ENCODE assay signal across 9 mouse cellular contexts in genomic region chr10:80435764-80436163, GRCm38 (mm10). TPM values are rescaled to one million over a fixed set of nuclear protein-coding genes. Genes with fewer than 3 reads are reported as not detected.
A peak's percentile ranks its signal among the peaks of the same experiment; 100 is the strongest.
DNase-seq lines count a peak whose midpoint lies in the region; ATAC-seq and TF ChIP-seq lines count a peak whose summit lies in the region.
"Had no signal": no experiment of that assay in that cellular context is flagged by ENCODE, and none has a peak within 500 bp of the region (broad histone marks: within the 10 kb centered on the region; RNA-seq: fewer than 3 reads in every experiment).

No protein-coding gene starts in this region.

- TF ChIP-seq EP300 in CH12.LX (IDR thresholded peaks at IDR 0.05; ENCODE audit: low read length), result peak; percentile 77

- no peak for TF ChIP-seq CTCF in CH12.LX (conservative IDR thresholded peaks at IDR 0.05 in 1 of 2, IDR thresholded peaks at IDR 0.05 in 1 of 2; ENCODE audit: low read depth in 2 of 2, low read length in 2 of 2)
- no peak for TF ChIP-seq CTCF in bone marrow, adult 2 months (IDR thresholded peaks at IDR 0.05; ENCODE audit: control insufficient read depth, insufficient read depth, low read length)

- DNase-seq in kidney, adult 8-10 months, result no peak
- peak; percentile 66 for DNase-seq in CH12.LX (ENCODE audit: extremely low read depth)
- peak; percentile 78 for DNase-seq in liver
- no peak for DNase-seq in frontal cortex, postnatal 25 days (ENCODE audit: low spot score in 2 of 2)
- no peak for DNase-seq in cerebellum, adult 9-11 months
- no peak for DNase-seq in forebrain, embryonic 14.5 days (ENCODE audit: low spot score)

- peak overlapping the region; percentile 23 for H3K9ac ChIP-seq in kidney, embryonic 14.5 days (ENCODE audit: low read depth, low read length)
- no peak overlapping the region; the same call in 1 of the 2 replicates for H3K9ac ChIP-seq in CH12.LX (ENCODE audit: insufficient read depth, low read depth)
- H3K9ac ChIP-seq in forebrain, embryonic 14.5 days (ENCODE audit: low read length), result no peak overlapping the region

- peaks cover 1% of the 10 kb centered on the region; the same call in 1 of the 2 replicates for H3K36me3 ChIP-seq in kidney, embryonic 14.5 days (ENCODE audit: control insufficient read depth, insufficient read depth, low read length)
- H3K36me3 ChIP-seq in CH12.LX (replicated peaks in 1 of 2; ENCODE audit: control insufficient read depth in 1 of 2, insufficient read depth in 1 of 2, low read length in 1 of 2), result peaks cover 0 to 3% of the 10 kb centered on the region in 2 experiments
- peaks cover 5% of the 10 kb centered on the region; the same call in 1 of the 2 replicates for H3K36me3 ChIP-seq in forebrain, embryonic 14.5 days (ENCODE audit: control insufficient read depth, insufficient read depth, low read length)

- no peaks in the 10 kb centered on the region for H3K27me3 ChIP-seq in kidney, embryonic 14.5 days (ENCODE audit: control insufficient read depth, insufficient read depth, low read length)
- no peaks in the 10 kb centered on the region for H3K27me3 ChIP-seq in CH12.LX (replicated peaks)
- no peaks in the 10 kb centered on the region; the same call in 1 of the 2 replicates for H3K27me3 ChIP-seq in forebrain, embryonic 14.5 days (replicated peaks; ENCODE audit: control insufficient read depth, insufficient read depth, low read length)

- no peak; the same call in 1 of the 2 replicates for TF ChIP-seq POLR2A in CH12.LX (IDR thresholded peaks at IDR 0.05; ENCODE audit: low read depth, low read length)
- TF ChIP-seq POLR2A in bone marrow, adult 2 months (IDR thresholded peaks at IDR 0.05; ENCODE audit: borderline replicate concordance, control insufficient read depth, low read depth, low read length), result no peak; the same call in 1 of the 2 replicates

- no peaks in the 10 kb centered on the region for H3K9me3 ChIP-seq in kidney, embryonic 14.5 days (ENCODE audit: control insufficient read depth, low read length)
- H3K9me3 ChIP-seq in CH12.LX (replicated peaks; ENCODE audit: low read length), result no peaks in the 10 kb centered on the region
- H3K9me3 ChIP-seq in forebrain, embryonic 14.5 days (replicated peaks; ENCODE audit: control insufficient read depth, low read length), result no peaks in the 10 kb centered on the region

- dilution Hi-C loops in CH12.LX (cut with MboI; ENCODE audit: extremely low pct_ligation_motif_present, extremely low pct_unique_long_range_greater_than_20kb, low sequenced_read_pairs), result no loop called here

- 53% methylated on average over 7 of the region's 7 CpGs for WGBS in kidney, embryonic 14.5 days
- 21% methylated on average over 7 of the region's 7 CpGs for WGBS in bone marrow, adult 2 months
- WGBS in forebrain, embryonic 14.5 days, result 31% methylated on average over 7 of the region's 7 CpGs

- no peak for TF ChIP-seq RAD21 in CH12.LX (IDR thresholded peaks at IDR 0.05; ENCODE audit: low read depth, low read length)

- no peak overlapping the region for H3K4me3 ChIP-seq in kidney, embryonic 14.5 days (ENCODE audit: low read length)
- no peak overlapping the region for H3K4me3 ChIP-seq in CH12.LX (replicated peaks in 1 of 3; ENCODE audit: low read depth in 2 of 3, low read length in 2 of 3, poor library complexity in 1 of 3)
- H3K4me3 ChIP-seq in bone marrow, adult 2 months (replicated peaks; ENCODE audit: control insufficient read depth, low read depth, low read length), result no peak overlapping the region
- no peak overlapping the region for H3K4me3 ChIP-seq in forebrain, embryonic 14.5 days (ENCODE audit: low read depth, low read length)

- no peak for ATAC-seq in kidney, embryonic 14.5 days (ENCODE audit: low FRiP score, low TSS enrichment)
- no peak for ATAC-seq in forebrain, embryonic 14.5 days

- H3K27ac ChIP-seq in kidney, embryonic 14.5 days (ENCODE audit: low read depth, low read length), result no peak overlapping the region
- peak overlapping the region; percentile 82 for H3K27ac ChIP-seq in CH12.LX (ENCODE audit: insufficient read depth, low read depth)
- 0 out of 2 replicates have a peak overlapping the region, but pooled peaks have one; percentile 24 for H3K27ac ChIP-seq in bone marrow, adult 2 months (ENCODE audit: control insufficient read depth, insufficient read depth, low read depth, low read length, poor library complexity)
- no peak overlapping the region for H3K27ac ChIP-seq in forebrain, embryonic 14.5 days (ENCODE audit: low read depth, low read length)

- H3K4me1 ChIP-seq in kidney, embryonic 14.5 days (ENCODE audit: control insufficient read depth, insufficient read depth, low read length), result peaks cover 17% of the 10 kb centered on the region
- H3K4me1 ChIP-seq in CH12.LX (ENCODE audit: control insufficient read depth in 1 of 2, insufficient read depth in 2 of 2), result peaks cover 22 to 50% of the 10 kb centered on the region in 2 experiments
- peaks cover 5% of the 10 kb centered on the region; the same call in 1 of the 2 replicates for H3K4me1 ChIP-seq in bone marrow, adult 2 months (ENCODE audit: control insufficient read depth, insufficient read depth, low read length)
- H3K4me1 ChIP-seq in forebrain, embryonic 14.5 days (ENCODE audit: control insufficient read depth, insufficient read depth, low read length), result peaks cover 5% of the 10 kb centered on the region; the same call in 1 of the 2 replicates

- in situ Hi-C loops in CH12.LX (cut with MboI; ENCODE audit: low pct_ligation_motif_present, low pct_unique_long_range_greater_than_20kb, low sequenced_read_pairs), result loop anchor here (25.0 kb wide), 1 partner anchor 252 kb away; the partner anchor contains the start of gene Mknk2

- peaks cover 26% of the 10 kb centered on the region for H3K79me2 ChIP-seq in CH12.LX (replicated peaks; ENCODE audit: control insufficient read depth, extremely low read depth, insufficient read depth, poor library complexity, severe bottlenecking)

- H3K4me2 ChIP-seq in kidney, embryonic 14.5 days (replicated peaks; ENCODE audit: low read depth, low read length), result no peak overlapping the region
- peak overlapping the region; percentile 27 for H3K4me2 ChIP-seq in CH12.LX (ENCODE audit: insufficient read depth, low read depth, poor library complexity, severe bottlenecking)
- no peak overlapping the region for H3K4me2 ChIP-seq in forebrain, embryonic 14.5 days (ENCODE audit: low read length)

TF ChIP-seq in CH12.LX, 34 proteins besides CTCF, POLR2A, EP300 and RAD21 (continues in another document):
- TF ChIP-seq SMC3 (IDR thresholded peaks at IDR 0.05; ENCODE audit: low read depth, low read length) (no peak), SIN3A (IDR thresholded peaks at IDR 0.05; ENCODE audit: low read length) (peak; percentile 39; the same call in 1 of the 2 replicates), ZMIZ1 (IDR thresholded peaks at IDR 0.05; ENCODE audit: low read depth, low read length) (no peak), ZNF384 (IDR thresholded peaks at IDR 0.05; ENCODE audit: low read depth, low read length) (no peak), TBP (conservative IDR thresholded peaks at IDR 0.05; ENCODE audit: low read depth, low read length) (no peak), ETS1 (conservative IDR thresholded peaks at IDR 0.05; ENCODE audit: low read depth, low read length) (peak; percentile 59), IRF4 (IDR thresholded peaks at IDR 0.05; ENCODE audit: low read depth, low read length) (peak; percentile 52), MEF2A (IDR thresholded peaks at IDR 0.05; ENCODE audit: borderline replicate concordance, low read depth, low read length) (no peak), MAZ (IDR thresholded peaks at IDR 0.05; ENCODE audit: low read depth, low read length) (peak; percentile 52; the same call in 1 of the 2 replicates), UBTF (IDR thresholded peaks at IDR 0.05; ENCODE audit: low read depth, low read length) (no peak)

RNA-seq across cellular contexts. Expression of gene Tcf3, which starts 2.3 kb away (rescaled TPM):
- polyA plus RNA-seq in kidney, embryonic 14.5 days (2014; fragmentation: Nextera tagmentation; extraction: Ambion mirVana), result 134 and 162 TPM in 2 replicates
- total RNA-seq in CH12.LX (2012; rRNA removed), result 179 and 207 TPM in 2 replicates
- total RNA-seq in CH12.LX (2014; rRNA removed), result 139 and 146 TPM in 2 replicates
- 208 and 223 TPM in 2 replicates for polyA plus RNA-seq in CH12.LX (2012; ENCODE audit: insufficient read length, low read depth)
- polyA plus RNA-seq in bone marrow, adult 2 months (2011; ENCODE audit: insufficient read depth, insufficient read length, low replicate concordance, missing spikeins), result 70.7 and 138 TPM in 2 replicates
- polyA plus RNA-seq in forebrain, embryonic 14.5 days (2014; fragmentation: Nextera tagmentation; extraction: Ambion mirVana), result 64.4 and 73.5 TPM in 2 replicates

RNA-seq across cellular contexts. Expression of gene Uqcr11, which starts 29.1 kb away (rescaled TPM):
- 806 and 1,046 TPM in 2 replicates for polyA plus RNA-seq in kidney, embryonic 14.5 days (2014; fragmentation: Nextera tagmentation; extraction: Ambion mirVana)
- total RNA-seq in CH12.LX (2012; rRNA removed) (466 and 529 TPM in 2 replicates), CH12.LX (2014; rRNA removed) (442 and 444 TPM in 2 replicates)
- polyA plus RNA-seq in CH12.LX (2012; ENCODE audit: insufficient read length, low read depth), result 206 and 248 TPM in 2 replicates
- 190 and 222 TPM in 2 replicates for polyA plus RNA-seq in bone marrow, adult 2 months (2011; ENCODE audit: insufficient read depth, insufficient read length, low replicate concordance, missing spikeins)
- polyA plus RNA-seq in forebrain, embryonic 14.5 days (2014; fragmentation: Nextera tagmentation; extraction: Ambion mirVana), result 628 and 893 TPM in 2 replicates

RNA-seq across cellular contexts. Expression of gene Mbd3, which starts 36.4 kb away (rescaled TPM):
- polyA plus RNA-seq in kidney, embryonic 14.5 days (2014; fragmentation: Nextera tagmentation; extraction: Ambion mirVana), result 248 and 270 TPM in 2 replicates
- 61.9 and 67.0 TPM in 2 replicates for total RNA-seq in CH12.LX (2012; rRNA removed)
- 48.7 and 51.5 TPM in 2 replicates for total RNA-seq in CH12.LX (2014; rRNA removed)
- polyA plus RNA-seq in CH12.LX (2012; ENCODE audit: insufficient read length, low read depth), result 131 and 133 TPM in 2 replicates
- 53.0 and 82.0 TPM in 2 replicates for polyA plus RNA-seq in bone marrow, adult 2 months (2011; ENCODE audit: insufficient read depth, insufficient read length, low replicate concordance, missing spikeins)
- polyA plus RNA-seq in forebrain, embryonic 14.5 days (2014; fragmentation: Nextera tagmentation; extraction: Ambion mirVana), result 216 and 221 TPM in 2 replicates

RNA-seq across cellular contexts. Expression of gene Mex3d, which starts 48.3 kb away (rescaled TPM):
- 8.7 and 14.6 TPM in 2 replicates for polyA plus RNA-seq in kidney, embryonic 14.5 days (2014; fragmentation: Nextera tagmentation; extraction: Ambion mirVana)
- total RNA-seq in CH12.LX (2012; rRNA removed) (8.4 and 8.5 TPM in 2 replicates), CH12.LX (2014; rRNA removed) (4.9 and 6.6 TPM in 2 replicates)
- 4.7 and 5.9 TPM in 2 replicates for polyA plus RNA-seq in CH12.LX (2012; ENCODE audit: insufficient read length, low read depth)
- 1.4 and 1.7 TPM in 2 replicates for polyA plus RNA-seq in bone marrow, adult 2 months (2011; ENCODE audit: insufficient read depth, insufficient read length, low replicate concordance, missing spikeins)
- polyA plus RNA-seq in forebrain, embryonic 14.5 days (2014; fragmentation: Nextera tagmentation; extraction: Ambion mirVana), result 16.9 and 17.8 TPM in 2 replicates

RNA-seq across cellular contexts. Expression of gene Onecut3, which starts 58.9 kb away (rescaled TPM):
- polyA plus RNA-seq in kidney, embryonic 14.5 days (2014; fragmentation: Nextera tagmentation; extraction: Ambion mirVana), result not detected in 2 replicates
- total RNA-seq in CH12.LX (2012; rRNA removed) (not detected in 2 replicates), CH12.LX (2014; rRNA removed) (not detected in 2 replicates)
- not detected in 2 replicates for polyA plus RNA-seq in CH12.LX (2012; ENCODE audit: insufficient read length, low read depth)
- not detected in 2 replicates for polyA plus RNA-seq in bone marrow, adult 2 months (2011; ENCODE audit: insufficient read depth, insufficient read length, low replicate concordance, missing spikeins)
- polyA plus RNA-seq in forebrain, embryonic 14.5 days (2014; fragmentation: Nextera tagmentation; extraction: Ambion mirVana), result 0.28 and 0.34 TPM in 2 replicates
- polyA plus RNA-seq: heart, postnatal 0 days had no signal

Comparison
In these comparisons a context has a peak if more than half of its experiments do, and no peak if none do; other contexts are left out.
1. H3K27ac ChIP-seq: peak in CH12.LX (single experiment) and bone marrow, adult 2 months (single experiment); none in kidney, embryonic 14.5 days (single experiment) and forebrain, embryonic 14.5 days (single experiment).
2. DNase-seq: peak in CH12.LX (single experiment) and liver (single experiment); none in kidney, adult 8-10 months (0 of 2), frontal cortex, postnatal 25 days (0 of 2), cerebellum, adult 9-11 months (single experiment) and forebrain, embryonic 14.5 days (single experiment).